Mouse (Mus musculus): Measurements from ENCODE around the gene Tmem161a. TPM values are rescaled to one million over a fixed set of nuclear protein-coding genes. Genes with fewer than 3 reads are reported as not detected.

Gene Tmem161a
- 26.2 and 29.8 TPM in 2 replicates for polyA plus RNA-seq (2014; fragmentation: Nextera tagmentation; extraction: Ambion mirVana)

GRCm38 (mm10) chr8:70172043-70172681, at the start of gene Tmem161a:
TSS of gene Tmem161a (plus strand) at chr8:70172356.
- no peak within 1 kb of the TSS for H3K27ac ChIP-seq (replicated peaks; ENCODE audit: low read depth, low read length)

DNA sequence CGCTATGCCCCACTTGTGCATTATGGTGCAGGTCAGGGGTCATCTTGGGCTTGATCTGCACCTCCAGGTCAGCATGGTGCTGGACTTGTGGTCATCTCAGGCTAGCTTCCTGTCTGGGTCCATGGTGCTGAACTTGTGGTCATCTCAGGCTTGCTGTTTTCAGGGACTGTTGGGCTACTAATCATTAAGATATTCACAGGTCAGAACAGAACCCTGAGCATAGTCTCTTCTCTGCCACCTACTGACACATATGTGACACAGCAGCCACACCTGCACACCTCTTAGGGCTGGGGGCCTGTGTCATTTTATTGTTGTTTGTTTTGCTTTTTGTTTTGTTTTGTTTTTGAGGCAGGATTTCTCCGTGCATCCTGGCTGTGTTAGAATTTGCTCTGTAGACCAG, 49.3 kb upstream of the Tmem161a start:
- 50% methylated on average over 2 of the region's 2 CpGs for WGBS
- Histone ChIP-seq H3K9ac (replicated peaks; ENCODE audit: low read length) (no peak overlapping the region), H3K36me3 (replicated peaks; ENCODE audit: control insufficient read depth, insufficient read depth, low read depth, low read length) (no peaks in the 10 kb centered on the region), H3K27ac (replicated peaks; ENCODE audit: low read depth, low read length) (no peak overlapping the region), H3K4me3 (ENCODE audit: low read depth, low read length) (no peak overlapping the region), H3K9me3 (replicated peaks; ENCODE audit: control insufficient read depth, low read length) (no peaks in the 10 kb centered on the region), H3K4me1 (ENCODE audit: control insufficient read depth, insufficient read depth, low read length) (no peaks in the 10 kb centered on the region), H3K4me2 (ENCODE audit: low read depth, low read length) (no peak overlapping the region), H3K27me3 (ENCODE audit: control insufficient read depth, insufficient read depth, low read length) (peaks cover 18% of the 10 kb centered on the region)
- DNase-seq (ENCODE audit: low spot score) (no peak), ATAC-seq (replicated peaks; ENCODE audit: insufficient number of reproducible peaks, low FRiP score, low TSS enrichment, low read depth) (no peak)

More at GRCm38 (mm10) chr8:70172043-70172681, at the start of gene Tmem161a:
- no peaks in the 10 kb centered on the region for H3K9me3 ChIP-seq (replicated peaks; ENCODE audit: control insufficient read depth, low read length)
- H3K27me3 ChIP-seq (ENCODE audit: control insufficient read depth, insufficient read depth, low read length) = no peaks in the 10 kb centered on the region
- 2% methylated on average over 27 of the region's 27 CpGs for WGBS
- peak within 1 kb of the TSS; percentile 66 for H3K4me3 ChIP-seq (ENCODE audit: low read depth, low read length)
- H3K36me3 ChIP-seq (replicated peaks; ENCODE audit: control insufficient read depth, insufficient read depth, low read depth, low read length) = no peaks in the 10 kb centered on the region
- ATAC-seq (replicated peaks; ENCODE audit: insufficient number of reproducible peaks, low FRiP score, low TSS enrichment, low read depth) (peak; percentile 92), DNase-seq (ENCODE audit: low spot score) (peak; percentile 96)
- no peaks in the 10 kb centered on the region for H3K4me1 ChIP-seq (ENCODE audit: control insufficient read depth, insufficient read depth, low read length)
- peak within 1 kb of the TSS; percentile 74 for H3K9ac ChIP-seq (replicated peaks; ENCODE audit: low read length)
- peak within 1 kb of the TSS; percentile 45 for H3K4me2 ChIP-seq (ENCODE audit: low read depth, low read length)

DNA sequence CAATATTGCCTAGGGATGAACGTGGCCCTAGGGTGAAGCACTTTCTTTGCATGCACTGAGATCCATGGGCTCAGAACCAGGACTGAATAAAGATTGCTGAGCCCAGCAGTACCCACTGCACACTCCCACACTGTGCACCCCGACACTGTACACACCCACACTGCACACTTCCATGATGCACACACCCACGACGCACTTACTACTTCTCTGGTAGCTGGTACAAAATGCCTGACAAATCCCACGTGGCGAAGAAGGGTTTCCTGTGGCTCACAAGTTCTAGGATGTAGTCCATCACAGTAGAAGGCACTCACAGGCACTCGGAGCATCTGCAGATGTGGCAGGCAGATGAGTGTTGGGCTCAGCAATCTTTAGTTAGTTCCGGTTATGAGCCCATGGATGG, 47.2 kb upstream of the Tmem161a start:
- Histone ChIP-seq H3K36me3 (replicated peaks; ENCODE audit: control insufficient read depth, insufficient read depth, low read depth, low read length) (no peaks in the 10 kb centered on the region), H3K4me1 (ENCODE audit: control insufficient read depth, insufficient read depth, low read length) (no peaks in the 10 kb centered on the region), H3K9me3 (replicated peaks; ENCODE audit: control insufficient read depth, low read length) (no peaks in the 10 kb centered on the region), H3K27me3 (ENCODE audit: control insufficient read depth, insufficient read depth, low read length) (peaks cover 5% of the 10 kb centered on the region; the same call in 1 of the 2 replicates), H3K27ac (replicated peaks; ENCODE audit: low read depth, low read length) (no peak overlapping the region), H3K4me3 (ENCODE audit: low read depth, low read length) (no peak overlapping the region), H3K4me2 (ENCODE audit: low read depth, low read length) (no peak overlapping the region), H3K9ac (replicated peaks; ENCODE audit: low read length) (no peak overlapping the region)
- DNase-seq (ENCODE audit: low spot score) (no peak), ATAC-seq (replicated peaks; ENCODE audit: insufficient number of reproducible peaks, low FRiP score, low TSS enrichment, low read depth) (no peak)
- WGBS = 65% methylated on average over 8 of the region's 8 CpGs

DNA sequence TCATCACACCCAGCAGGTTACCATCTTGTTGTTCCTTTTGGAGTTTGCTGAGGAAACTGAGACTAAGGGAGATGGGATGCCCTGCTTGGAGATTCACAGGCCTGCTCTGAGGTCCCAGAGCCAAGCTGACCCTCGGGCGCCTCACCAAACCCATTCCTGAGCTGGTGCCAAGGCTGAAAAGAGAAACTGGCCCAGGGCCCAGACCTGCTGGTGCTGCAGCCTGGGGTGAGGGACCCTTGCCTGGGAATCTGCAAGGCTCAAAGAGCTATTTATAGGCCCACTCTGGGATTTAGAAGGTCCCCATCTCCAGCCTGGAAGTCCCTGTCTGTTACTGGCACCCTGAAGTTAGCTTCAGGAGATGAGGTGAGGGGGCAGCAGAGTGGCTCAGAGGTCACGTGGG, 43.7 kb upstream of the Tmem161a start:
- Histone ChIP-seq H3K27me3 (ENCODE audit: control insufficient read depth, insufficient read depth, low read length) (no peaks in the 10 kb centered on the region), H3K9me3 (replicated peaks; ENCODE audit: control insufficient read depth, low read length) (no peaks in the 10 kb centered on the region), H3K9ac (replicated peaks; ENCODE audit: low read length) (no peak overlapping the region), H3K4me3 (ENCODE audit: low read depth, low read length) (no peak overlapping the region), H3K36me3 (replicated peaks; ENCODE audit: control insufficient read depth, insufficient read depth, low read depth, low read length) (no peaks in the 10 kb centered on the region), H3K4me1 (ENCODE audit: control insufficient read depth, insufficient read depth, low read length) (no peaks in the 10 kb centered on the region; the same call in 1 of the 2 replicates), H3K4me2 (ENCODE audit: low read depth, low read length) (no peak overlapping the region), H3K27ac (replicated peaks; ENCODE audit: low read depth, low read length) (no peak overlapping the region)
- WGBS = 75% methylated on average over 3 of the region's 3 CpGs
- DNase-seq (ENCODE audit: low spot score) (no peak), ATAC-seq (replicated peaks; ENCODE audit: insufficient number of reproducible peaks, low FRiP score, low TSS enrichment, low read depth) (no peak)

DNA sequence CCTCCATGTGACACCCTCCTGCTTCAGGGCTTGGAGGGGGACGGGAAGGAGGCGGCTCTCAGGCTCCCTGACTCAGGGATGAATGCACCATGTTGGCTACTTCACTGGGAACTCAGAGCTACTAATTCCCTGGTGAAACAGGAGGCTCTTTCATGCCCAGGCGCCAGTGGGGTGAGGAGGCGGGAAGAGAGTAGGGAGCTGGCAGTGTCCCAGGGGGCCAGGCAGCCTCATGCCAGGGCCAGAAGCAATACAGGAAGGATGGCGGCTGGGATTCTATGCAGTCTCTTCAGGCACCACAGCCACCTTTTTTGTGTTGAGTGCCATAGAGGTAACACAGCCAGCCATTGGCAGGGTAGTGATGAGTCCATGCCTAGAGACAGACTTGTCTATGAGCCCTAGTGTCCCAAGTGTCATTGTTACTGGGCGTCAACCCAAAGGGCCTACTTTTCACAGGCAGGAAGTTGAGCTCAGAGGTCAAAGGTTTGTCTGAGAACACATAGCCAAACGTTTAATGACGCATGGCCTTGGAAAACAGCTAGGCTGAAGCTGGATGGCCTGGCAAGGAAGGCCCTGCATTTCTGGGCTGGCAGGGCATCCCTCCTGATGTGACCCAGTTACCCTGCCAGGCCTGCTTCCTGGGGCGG, 42.7 kb upstream of the Tmem161a start:
- H3K27ac ChIP-seq (replicated peaks; ENCODE audit: low read depth, low read length) = no peak overlapping the region
- H3K9me3 ChIP-seq (replicated peaks; ENCODE audit: control insufficient read depth, low read length) = no peaks in the 10 kb centered on the region
- DNase-seq (ENCODE audit: low spot score) = no peak
- 61% methylated on average over 9 of the region's 9 CpGs for WGBS
- no peaks in the 10 kb centered on the region; the same call in none of the 2 replicates for H3K36me3 ChIP-seq (replicated peaks; ENCODE audit: control insufficient read depth, insufficient read depth, low read depth, low read length)
- ATAC-seq (replicated peaks; ENCODE audit: insufficient number of reproducible peaks, low FRiP score, low TSS enrichment, low read depth) = no peak
- no peaks in the 10 kb centered on the region; the same call in 1 of the 2 replicates for H3K4me1 ChIP-seq (ENCODE audit: control insufficient read depth, insufficient read depth, low read length)
- no peak overlapping the region for H3K9ac ChIP-seq (replicated peaks; ENCODE audit: low read length)
- no peak overlapping the region for H3K4me2 ChIP-seq (ENCODE audit: low read depth, low read length)
- no peaks in the 10 kb centered on the region for H3K27me3 ChIP-seq (ENCODE audit: control insufficient read depth, insufficient read depth, low read length)
- H3K4me3 ChIP-seq (ENCODE audit: low read depth, low read length) = no peak overlapping the region

GRCm38 (mm10) chr8:70130066-70130465, 42.1 kb upstream of the Tmem161a start:
- no peak overlapping the region for H3K27ac ChIP-seq (replicated peaks; ENCODE audit: low read depth, low read length)
- no peak for ATAC-seq (replicated peaks; ENCODE audit: insufficient number of reproducible peaks, low FRiP score, low TSS enrichment, low read depth)

GRCm38 (mm10) chr8:70131166-70131883, 40.8 kb upstream of the Tmem161a start, which contains the start of gene Nr2c2ap:
TSS of gene Nr2c2ap (plus strand) at chr8:70131333.
- peak; percentile 91 for DNase-seq (ENCODE audit: low spot score)
- Histone ChIP-seq H3K4me1 (ENCODE audit: control insufficient read depth, insufficient read depth, low read length) (no peaks in the 10 kb centered on the region; the same call in 1 of the 2 replicates), H3K36me3 (replicated peaks; ENCODE audit: control insufficient read depth, insufficient read depth, low read depth, low read length) (peaks cover 5% of the 10 kb centered on the region), H3K9ac (replicated peaks; ENCODE audit: low read length) (peak within 1 kb of the TSS; percentile 69), H3K9me3 (replicated peaks; ENCODE audit: control insufficient read depth, low read length) (no peaks in the 10 kb centered on the region), H3K4me2 (ENCODE audit: low read depth, low read length) (peak within 1 kb of the TSS; percentile 78), H3K4me3 (ENCODE audit: low read depth, low read length) (peak within 1 kb of the TSS; percentile 65), H3K27me3 (ENCODE audit: control insufficient read depth, insufficient read depth, low read length) (no peaks in the 10 kb centered on the region), H3K27ac (replicated peaks; ENCODE audit: low read depth, low read length) (no peak within 1 kb of the TSS)
- 1% methylated on average over 37 of the region's 37 CpGs for WGBS
- peak; percentile 76 for ATAC-seq (replicated peaks; ENCODE audit: insufficient number of reproducible peaks, low FRiP score, low TSS enrichment, low read depth)

More at GRCm38 (mm10) chr8:70130066-70130465, 42.1 kb upstream of the Tmem161a start:
- Histone ChIP-seq H3K4me2 (ENCODE audit: low read depth, low read length) (no peak overlapping the region), H3K4me1 (ENCODE audit: control insufficient read depth, insufficient read depth, low read length) (no peaks in the 10 kb centered on the region; the same call in 1 of the 2 replicates), H3K4me3 (ENCODE audit: low read depth, low read length) (no peak overlapping the region), H3K9me3 (replicated peaks; ENCODE audit: control insufficient read depth, low read length) (no peaks in the 10 kb centered on the region), H3K27me3 (ENCODE audit: control insufficient read depth, insufficient read depth, low read length) (no peaks in the 10 kb centered on the region), H3K9ac (replicated peaks; ENCODE audit: low read length) (no peak overlapping the region), H3K36me3 (replicated peaks; ENCODE audit: control insufficient read depth, insufficient read depth, low read depth, low read length) (peaks cover 5% of the 10 kb centered on the region)
- DNase-seq (ENCODE audit: low spot score) = no peak
- WGBS = 95% methylated on average over 3 of the region's 3 CpGs

Data from embryonic facial prominence, embryonic 11.5 days (tissue).